Comparison of ENCODE assay signal across 26 mouse cellular contexts in genomic region chr2:62483550-62483949, GRCm38 (mm10). TPM values are rescaled to one million over a fixed set of nuclear protein-coding genes. Genes with fewer than 3 reads are reported as not detected.
"Had no signal": no experiment of that assay in that cellular context is flagged by ENCODE, and none has a peak within 500 bp of the region (broad histone marks: within the 10 kb centered on the region; RNA-seq: fewer than 3 reads in every experiment).

Gene Gcg (minus strand): TSS chr2:62483650.

- DNase-seq: kidney, adult 18-20 months; kidney, adult 9 months; kidney, postnatal 14 days; kidney, postnatal 4 days; layer of hippocampus, adult 9-11 months; liver; lung, adult 18-20 months; lung, postnatal 10 days; lung, postnatal 36 days; retina, postnatal 1 day; right cerebral cortex, postnatal 25 days; thymus, postnatal 25 days had no signal

- H3K4me1 ChIP-seq: limb, embryonic 10.5 days; liver, embryonic 12.5 days; liver, embryonic 15.5 days; lung, embryonic 15.5 days; megakaryocyte, embryonic 14.5 days; midbrain, embryonic 10.5 days; midbrain, embryonic 13.5 days; neural tube, embryonic 13.5 days had no signal

- H3K27ac ChIP-seq: layer of hippocampus, adult 2 months; limb, embryonic 10.5 days; limb, embryonic 13.5 days; liver, embryonic 12.5 days; liver, embryonic 15.5 days; lung, embryonic 15.5 days; midbrain, embryonic 10.5 days; midbrain, embryonic 13.5 days; neural tube, embryonic 13.5 days had no signal

- H3K27me3 ChIP-seq: limb, embryonic 13.5 days; liver, embryonic 12.5 days; liver, embryonic 15.5 days; lung, embryonic 15.5 days; megakaryocyte, embryonic 14.5 days; midbrain, embryonic 13.5 days; neural tube, embryonic 13.5 days had no signal

- H3K36me3 ChIP-seq: limb, embryonic 10.5 days; limb, embryonic 13.5 days; liver, embryonic 12.5 days; liver, embryonic 15.5 days; lung, embryonic 15.5 days; midbrain, embryonic 10.5 days; midbrain, embryonic 13.5 days; neural tube, embryonic 13.5 days had no signal

- H3K4me2 ChIP-seq: limb, embryonic 13.5 days; liver, embryonic 12.5 days; liver, embryonic 15.5 days; lung, embryonic 15.5 days; midbrain, embryonic 13.5 days; neural tube, embryonic 13.5 days had no signal

- H3K9me3 ChIP-seq: limb, embryonic 10.5 days; limb, embryonic 13.5 days; liver, embryonic 12.5 days; liver, embryonic 15.5 days; lung, embryonic 15.5 days; megakaryocyte, embryonic 14.5 days; midbrain, embryonic 10.5 days; midbrain, embryonic 13.5 days; neural tube, embryonic 13.5 days had no signal

- ATAC-seq: liver, embryonic 12.5 days; midbrain, embryonic 13.5 days; midbrain, embryonic 16.5 days had no signal

- H3K9ac ChIP-seq: limb, embryonic 13.5 days; liver, embryonic 12.5 days; liver, embryonic 15.5 days; lung, embryonic 15.5 days; midbrain, embryonic 13.5 days; neural tube, embryonic 13.5 days had no signal

- H3K4me3 ChIP-seq: layer of hippocampus, adult 2 months; limb, embryonic 10.5 days; limb, embryonic 13.5 days; liver, embryonic 12.5 days; liver, embryonic 15.5 days; lung, embryonic 15.5 days; megakaryocyte, embryonic 14.5 days; midbrain, embryonic 10.5 days; midbrain, embryonic 13.5 days; myocyte; neural tube, embryonic 13.5 days had no signal

RNA-seq across cellular contexts. Expression of gene Gcg, which starts in this region (rescaled TPM):
- polyA plus RNA-seq: kidney, embryonic 16.5 days; liver, embryonic 15.5 days; midbrain, embryonic 10.5 days; myocyte; neural tube, embryonic 13.5 days; urinary bladder, adult 2 months had no signal
